Mouse (Mus musculus) neural tube, embryonic 11.5 days (tissue): ENCODE data around the gene Olfr54. TPM values are rescaled to one million over a fixed set of nuclear protein-coding genes. Genes with fewer than 3 reads are reported as not detected.

Experiments
- ATAC-seq: fragments of 200-750 bp; cut with Nextera tagmentation; 2 replicates; pipeline ENCODE4 v1.8.0; 2017; ENCODE audit warnings: moderate number of reproducible peaks, mild to moderate bottlenecking, moderate TSS enrichment, moderate library complexity; ENCODE audit not compliant: insufficient read depth, low FRiP score, low TSS enrichment
- DNase-seq: peaks from one replicate; pipeline ENCODE4 v3.0.0-alpha.2; 2015; ENCODE audit warnings: low spot score
- H3K27ac ChIP-seq: fragments of 300-500 bp; sonication (generic); 2 replicates; pipeline ENCODE4 v1.5.1; 2014; ENCODE audit warnings: low read depth, mild to moderate bottlenecking, low read length
- H3K27me3 ChIP-seq: fragments of 300-500 bp; sonication (generic); 2 replicates; pipeline ENCODE4 v1.6.1; 2014; ENCODE audit warnings: mild to moderate bottlenecking, low read length, mixed read lengths; ENCODE audit not compliant: control insufficient read depth, insufficient read depth
- H3K36me3 ChIP-seq: fragments of 300-500 bp; sonication (generic); 2 replicates; pipeline ENCODE4 v1.6.1; 2014; ENCODE audit warnings: mild to moderate bottlenecking, low read length, moderate library complexity, mixed read lengths; ENCODE audit not compliant: control insufficient read depth, insufficient read depth
- H3K4me1 ChIP-seq: fragments of 300-500 bp; sonication (generic); 2 replicates; pipeline ENCODE4 v1.6.1; 2014; ENCODE audit warnings: low read length, mixed read lengths; ENCODE audit not compliant: control insufficient read depth, insufficient read depth
- H3K4me2 ChIP-seq: fragments of 300-500 bp; sonication (generic); 2 replicates; pipeline ENCODE4 v1.6.1; 2014; ENCODE audit warnings: low read depth, mild to moderate bottlenecking, moderate library complexity
- H3K4me3 ChIP-seq: fragments of 300-500 bp; sonication (generic); 2 replicates; pipeline ENCODE4 v1.5.1; 2014; ENCODE audit warnings: low read depth, low read length
- H3K9ac ChIP-seq: fragments of 300-500 bp; sonication (generic); 2 replicates; pipeline ENCODE4 v1.6.1; 2014; ENCODE audit warnings: mild to moderate bottlenecking, low read length
- H3K9me3 ChIP-seq: fragments of 300-500 bp; sonication (generic); 2 replicates; pipeline ENCODE4 v1.6.1; 2016; ENCODE audit warnings: low read length; ENCODE audit not compliant: control insufficient read depth
- WGBS: fragments of 180-500 bp; shearing (Covaris S2); extraction: QIAGEN DNeasy Blood & Tissue Kit; methylation state at CpG from one replicate; pipeline ENCODE4 v1.1.7; 2014; 5-methylcytosine and 5-hydroxymethylcytosine counted together
- polyA plus RNA-seq: library from polyadenylated mRNA; unstranded; fragments of >200 nt; fragmentation: Nextera tagmentation; extraction: Ambion mirVana; gene quantifications from 2 replicates; pipeline ENCODE4 v1.2.1, GENCODE M21; 2014

The Olfr54 gene
- polyA plus RNA-seq, 1 experiment from 2014 or later = not detected

GRCm38 (mm10) chr11:51059151-51059571 is 45.1 kb downstream of the Olfr54 start, which contains the start of gene Zfp354a:
Gene Zfp354a, plus strand, starts transcription at chr11:51059257.
- Histone ChIP-seq H3K27me3 (no peaks in the 10 kb centered on the region), H3K4me2 (peak within 1 kb of the TSS; percentile 68), H3K4me3 (peak within 1 kb of the TSS; percentile 52), H3K9ac (peak within 1 kb of the TSS; percentile 58), H3K27ac (no peak within 1 kb of the TSS), H3K36me3 (no peaks in the 10 kb centered on the region; the same call in 1 of the 2 replicates), H3K4me1 (no peaks in the 10 kb centered on the region), H3K9me3 (no peaks in the 10 kb centered on the region)
- peak; percentile 90 for ATAC-seq
- DNase-seq = peak; percentile 80
- WGBS = 1% methylated on average over 32 of the region's 32 CpGs

GRCm38 (mm10) chr11:51059640-51060039 is 45.6 kb downstream of the Olfr54 start:
- H3K27ac ChIP-seq = no peak overlapping the region
- H3K4me1 ChIP-seq = no peaks in the 10 kb centered on the region
- H3K36me3 ChIP-seq = no peaks in the 10 kb centered on the region; the same call in 1 of the 2 replicates
- 17% methylated on average over 14 of the region's 14 CpGs for WGBS
- ATAC-seq (no peak; the same call in 1 of the 2 replicates), DNase-seq (no peak)
- H3K27me3 ChIP-seq = no peaks in the 10 kb centered on the region
- no peaks in the 10 kb centered on the region for H3K9me3 ChIP-seq
- H3K4me3 ChIP-seq = peak overlapping the region; percentile 52
- peak overlapping the region; percentile 58 for H3K9ac ChIP-seq
- H3K4me2 ChIP-seq = peak overlapping the region; percentile 68

- H3K27me3 ChIP-seq = no peaks in the 10 kb centered on the region
- H3K27ac ChIP-seq = no peak overlapping the region
- H3K36me3 ChIP-seq = no peaks in the 10 kb centered on the region; the same call in 1 of the 2 replicates
- no peak for ATAC-seq
- no peak overlapping the region for H3K9ac ChIP-seq
- H3K9me3 ChIP-seq = no peaks in the 10 kb centered on the region
- DNase-seq = no peak
- no peaks in the 10 kb centered on the region for H3K4me1 ChIP-seq
- H3K4me2 ChIP-seq = no peak overlapping the region
- 97% methylated on average over 6 of the region's 6 CpGs for WGBS
- no peak overlapping the region for H3K4me3 ChIP-seq
Measured at GRCm38 (mm10) chr11:51060981-51061380, 46.9 kb downstream of the Olfr54 start.

- H3K36me3 ChIP-seq = no peaks in the 10 kb centered on the region; the same call in 1 of the 2 replicates
- ATAC-seq = no peak
Measured at GRCm38 (mm10) chr11:51063276-51063675, 49.2 kb downstream of the Olfr54 start.

GRCm38 (mm10) chr11:51063841-51064240 is 49.8 kb downstream of the Olfr54 start:
- H3K4me1 ChIP-seq = no peaks in the 10 kb centered on the region
- H3K4me3 ChIP-seq = no peak overlapping the region
- H3K9me3 ChIP-seq = no peaks in the 10 kb centered on the region
- no peak overlapping the region for H3K9ac ChIP-seq
- WGBS = 97% methylated on average over 8 of the region's 8 CpGs
- no peak for DNase-seq
- H3K27ac ChIP-seq = no peak overlapping the region
- no peaks in the 10 kb centered on the region; the same call in 1 of the 2 replicates for H3K36me3 ChIP-seq
- no peak for ATAC-seq
- no peak overlapping the region for H3K4me2 ChIP-seq
- H3K27me3 ChIP-seq = no peaks in the 10 kb centered on the region

More at GRCm38 (mm10) chr11:51063276-51063675, 49.2 kb downstream of the Olfr54 start:
- Histone ChIP-seq H3K4me1 (no peaks in the 10 kb centered on the region), H3K27ac (no peak overlapping the region), H3K4me3 (no peak overlapping the region), H3K9me3 (no peaks in the 10 kb centered on the region), H3K4me2 (no peak overlapping the region), H3K9ac (no peak overlapping the region), H3K27me3 (no peaks in the 10 kb centered on the region)
- 96% methylated on average over 7 of the region's 7 CpGs for WGBS
- DNase-seq = no peak

Other genes with a start within 250 kb of the Olfr54 start
- 49.0 and 53.8 TPM in 2 replicates for gene Zfp354c, start 186.5 kb upstream of the Olfr54 start, polyA plus RNA-seq
- 0.56 and 0.80 TPM in 2 replicates for gene Zfp879, start 172.7 kb upstream of the Olfr54 start, polyA plus RNA-seq
- not detected in 2 replicates for gene Grm6, start 163.6 kb upstream of the Olfr54 start, polyA plus RNA-seq
- 16.0 TPM in 2 replicates for gene Zfp454, start 126.6 kb upstream of the Olfr54 start, polyA plus RNA-seq
- 27.8 and 34.7 TPM in 2 replicates for gene Zfp2, start 98.1 kb upstream of the Olfr54 start, polyA plus RNA-seq
- 1.4 and 1.6 TPM in 2 replicates for gene Zfp354b, start 82.6 kb upstream of the Olfr54 start, polyA plus RNA-seq
- gene 4933414I15Rik, start 70.5 kb upstream of the Olfr54 start, polyA plus RNA-seq = not detected in 2 replicates
- not detected in 2 replicates for gene Prop1, start 60.5 kb upstream of the Olfr54 start, polyA plus RNA-seq
- not detected in 2 replicates for gene Olfr1378, start 47.7 kb upstream of the Olfr54 start, polyA plus RNA-seq
- not detected in 2 replicates for gene Olfr1377, start 32.3 kb upstream of the Olfr54 start, polyA plus RNA-seq
- not detected in 2 replicates for gene Olfr51, start 10.6 kb upstream of the Olfr54 start, polyA plus RNA-seq
- not detected in 2 replicates for gene Olfr1375, start 33.9 kb downstream of the Olfr54 start, polyA plus RNA-seq
- gene Zfp354a, start 45.0 kb downstream of the Olfr54 start, polyA plus RNA-seq = 8.6 and 9.9 TPM in 2 replicates
- not detected in 2 replicates for gene Gm12569, start 206.2 kb downstream of the Olfr54 start, polyA plus RNA-seq
- 140 and 145 TPM in 2 replicates for gene Clk4, start 247.5 kb downstream of the Olfr54 start, polyA plus RNA-seq
- 0.45 and 1.4 TPM in 2 replicates for gene BC049762, start 248.8 kb downstream of the Olfr54 start, polyA plus RNA-seq